Mouse (Mus musculus): ENCODE measurements at regions not wholly inside any gene's neighbourhood (a gene's known extent, or its start where the extent isn't known, plus 50 kb on each side); places are given as distances from the start of the nearest gene placed in this dataset.

- DNase-seq (ENCODE audit: low spot score in 2 of 2): no peak
Observed at GRCm38 (mm10) chr14:98539792-98540191, 370.2 kb upstream of the Dach1 start.

- DNase-seq (ENCODE audit: low spot score in 2 of 2): no peak
Observed at GRCm38 (mm10) chr14:98538267-98538666, 368.7 kb upstream of the Dach1 start.

- DNase-seq (ENCODE audit: low spot score in 2 of 2): no peak
Observed at GRCm38 (mm10) chr14:98533600-98533999, 364.0 kb upstream of the Dach1 start.

DNA sequence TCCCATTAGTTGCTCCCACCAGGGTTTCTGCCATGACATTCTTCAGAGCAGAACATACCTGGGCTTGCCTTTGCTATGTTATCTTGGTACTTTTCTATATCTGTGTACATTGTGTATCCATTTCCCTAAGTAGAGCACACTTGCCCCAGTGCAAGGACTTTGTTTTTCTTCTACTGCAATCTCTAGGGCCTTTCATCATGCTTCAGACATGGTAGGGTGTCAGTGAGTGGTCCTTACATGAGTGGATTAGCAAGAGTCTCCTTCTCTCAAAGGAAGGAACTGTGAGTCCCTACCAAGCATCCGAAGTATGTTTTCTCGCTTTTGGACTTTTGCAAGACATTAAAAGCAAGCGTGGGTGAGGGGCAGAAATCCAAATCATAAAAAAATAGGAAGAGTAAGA is 351.4 kb upstream of the Dach1 start:
- DNase-seq (ENCODE audit: low spot score in 2 of 2): no peak

DNA sequence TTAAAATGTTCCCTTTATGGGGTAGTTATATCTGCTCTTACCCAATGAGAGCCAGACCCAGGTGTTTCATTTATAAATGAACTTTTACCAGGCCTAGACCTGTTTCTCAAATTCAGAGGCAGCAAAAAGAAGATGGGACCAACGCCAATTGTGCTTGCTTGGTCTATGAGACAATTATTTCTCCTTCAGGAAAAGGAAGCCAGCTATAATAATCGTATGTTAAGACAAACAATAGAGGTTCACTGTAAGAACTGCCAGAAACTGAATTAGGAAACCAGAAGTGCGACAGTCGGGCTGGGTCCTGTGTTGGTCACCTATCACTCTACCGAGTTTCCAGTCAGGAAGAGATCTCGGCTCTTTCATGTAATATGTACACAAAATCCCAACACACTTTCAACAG is 335.8 kb upstream of the Dach1 start:
- no peak for DNase-seq (ENCODE audit: low spot score in 2 of 2)

GRCm38 (mm10) chr14:98477416-98477815 is 307.9 kb upstream of the Dach1 start:
- DNase-seq (ENCODE audit: low spot score in 2 of 2): no peak

DNA sequence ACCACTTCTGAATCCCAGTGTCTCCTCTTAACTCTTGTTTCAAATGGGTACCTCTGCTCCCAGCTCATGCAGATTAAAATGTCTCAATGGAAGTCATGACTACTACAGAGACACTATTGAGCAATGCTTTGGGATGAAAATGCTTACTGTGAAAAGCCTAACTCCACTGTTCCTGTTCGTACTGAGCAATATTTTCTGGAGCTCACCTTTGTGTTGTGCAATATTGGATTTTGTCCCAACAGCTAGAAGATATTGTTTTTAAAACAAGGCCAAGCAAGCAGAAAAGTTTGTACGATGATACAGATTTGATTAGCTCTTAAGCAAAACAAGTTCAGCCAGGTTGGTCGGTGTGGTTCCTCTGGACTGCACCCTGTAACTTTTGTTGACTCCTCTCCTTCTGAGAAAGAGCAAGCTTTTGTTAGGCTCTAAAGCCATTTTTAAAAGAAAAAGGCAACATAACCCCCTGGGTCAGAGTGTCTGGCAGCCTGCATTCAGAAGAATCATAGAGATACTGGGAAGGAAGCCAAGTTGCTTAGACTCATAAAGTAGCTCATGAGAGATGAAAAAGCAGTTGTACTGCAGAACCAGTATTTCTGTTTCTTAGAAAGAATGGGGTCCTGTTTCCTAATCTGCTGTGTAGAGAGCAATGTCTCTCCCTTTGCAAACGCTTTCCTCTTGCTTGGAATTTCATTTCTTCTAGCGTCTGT is 302.4 kb upstream of the Dach1 start:
- DNase-seq (ENCODE audit: low spot score in 2 of 2): no peak

DNA sequence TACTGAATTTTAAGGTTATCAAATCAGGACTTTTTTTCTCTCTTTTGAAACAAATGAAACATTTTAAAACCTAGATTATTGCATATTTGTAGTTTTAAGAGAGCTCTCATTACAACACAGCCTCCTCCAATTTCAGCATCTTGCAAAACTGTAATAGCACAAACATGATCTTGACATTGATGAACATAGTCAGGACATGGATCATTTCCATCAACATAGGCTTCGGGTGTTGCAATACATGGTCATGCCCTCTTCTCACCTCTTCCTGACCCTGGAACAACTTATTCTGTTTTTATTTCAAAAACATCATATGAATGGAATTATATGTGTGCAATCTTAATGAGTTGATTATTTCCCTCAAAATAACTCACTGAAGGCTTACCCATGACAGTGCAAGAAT is 284.9 kb upstream of the Dach1 start:
- no peak for DNase-seq (ENCODE audit: low spot score in 2 of 2)

GRCm38 (mm10) chr14:98452191-98452590 is 282.6 kb upstream of the Dach1 start:
- DNase-seq (ENCODE audit: low spot score in 2 of 2): no peak

DNA sequence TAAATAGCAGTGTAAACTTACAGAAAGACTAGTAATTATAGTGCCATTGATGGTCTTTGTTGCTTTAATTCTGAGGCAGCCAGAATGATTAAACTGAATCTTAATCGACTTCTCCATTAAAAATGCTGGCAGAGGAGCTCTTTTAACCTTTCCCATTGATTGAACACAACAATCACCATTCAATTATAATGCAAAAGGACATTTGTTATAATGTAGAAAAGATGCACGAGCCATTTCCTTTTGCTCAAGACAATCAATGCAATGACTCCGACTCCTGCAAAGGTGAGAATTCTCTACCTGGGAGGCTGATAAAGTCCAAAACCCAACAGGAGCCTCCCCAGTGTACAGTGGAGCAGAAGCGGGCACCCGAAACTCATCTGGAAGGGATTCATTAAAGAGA is 280.0 kb upstream of the Dach1 start:
- DNase-seq (ENCODE audit: low spot score in 2 of 2): no peak

- DNase-seq (ENCODE audit: low spot score in 2 of 2): no peak
Observed at GRCm38 (mm10) chr14:98442411-98442810, 272.8 kb upstream of the Dach1 start.

DNA sequence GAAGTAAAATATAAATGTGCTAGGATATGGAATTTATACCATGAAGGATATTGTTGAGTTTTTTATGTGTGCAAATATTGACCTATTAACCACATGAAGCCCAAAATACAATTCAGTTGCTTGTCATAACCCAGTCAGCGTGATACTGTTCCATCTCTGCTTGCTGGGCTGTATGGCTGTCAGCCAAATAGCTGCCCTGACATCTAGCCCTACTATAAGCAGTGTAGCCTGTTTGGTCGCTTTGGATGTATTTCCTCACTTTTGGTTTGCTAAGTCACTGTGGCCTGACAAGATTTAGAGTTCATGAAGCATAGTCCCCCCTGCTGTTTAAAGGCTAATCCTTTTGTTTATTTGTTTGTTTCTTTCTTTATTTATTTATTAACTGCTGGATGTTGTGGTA is 272.4 kb upstream of the Dach1 start:
- DNase-seq (ENCODE audit: low spot score in 2 of 2): no peak

GRCm38 (mm10) chr14:98431959-98432358 is 262.4 kb upstream of the Dach1 start:
- DNase-seq (ENCODE audit: low spot score in 2 of 2): no peak

- no peak for DNase-seq (ENCODE audit: low spot score in 2 of 2)
Observed at GRCm38 (mm10) chr14:98417719-98418118, 248.2 kb upstream of the Dach1 start.

GRCm38 (mm10) chr14:98414201-98414600 is 244.6 kb upstream of the Dach1 start:
- DNase-seq (ENCODE audit: low spot score in 2 of 2): no peak

GRCm38 (mm10) chr14:98405936-98406635 is 236.5 kb upstream of the Dach1 start:
- DNase-seq (ENCODE audit: low spot score in 2 of 2): no peak

DNA sequence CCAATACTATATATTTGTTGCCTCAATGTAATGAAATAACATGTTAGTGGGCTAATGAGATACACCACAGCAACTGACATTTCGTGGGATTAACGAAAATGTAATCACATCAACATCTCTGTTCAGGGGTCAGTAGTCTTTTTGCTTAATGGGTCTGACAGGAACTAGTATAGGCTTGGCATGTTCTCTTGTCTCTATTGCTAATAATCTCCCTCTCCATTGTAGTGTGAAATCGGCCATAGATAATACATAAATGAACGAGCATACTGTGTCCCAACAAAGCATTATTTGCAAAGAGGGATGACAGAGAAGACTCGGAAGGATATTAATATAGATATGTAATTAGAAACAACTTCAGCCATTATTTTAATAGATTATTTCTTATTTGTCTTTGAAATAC is 234.5 kb upstream of the Dach1 start:
- DNase-seq (ENCODE audit: low spot score in 2 of 2): no peak

DNA sequence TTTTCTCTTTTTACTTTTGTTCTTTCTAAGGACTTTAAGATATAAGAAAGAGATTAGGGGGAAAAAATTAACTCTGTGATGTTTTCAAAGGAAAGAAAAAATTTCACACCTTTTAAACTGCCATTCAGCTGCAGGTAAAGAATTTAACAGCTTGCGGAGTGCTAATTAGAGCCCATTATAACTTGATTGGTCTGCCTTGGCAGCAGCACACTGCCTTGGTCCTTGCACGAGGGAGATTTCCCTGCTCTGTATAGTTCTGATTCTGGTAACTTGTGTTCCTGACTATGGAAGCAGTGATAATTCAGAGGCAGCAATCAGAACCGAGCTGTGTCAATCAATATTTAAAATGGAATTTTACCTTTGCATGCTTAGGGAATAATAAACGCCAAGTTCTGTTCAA is 218.3 kb upstream of the Dach1 start:
- DNase-seq (ENCODE audit: low spot score in 2 of 2): no peak
